Mouse (Mus musculus) thymus, adult 2 months (tissue): ENCODE measurements around the gene Hdac4. TPM values are rescaled to one million over a fixed set of nuclear protein-coding genes. Genes with fewer than 3 reads are reported as not detected.

Experiments
- DNase-seq: peaks from one replicate; pipeline ENCODE4 v3.0.0; 2021
- H3K27ac ChIP-seq: fragments of 200-500 bp; 2 replicates; pipeline ENCODE4 v1.5.1; 2012; ENCODE audit warnings: low read length, control low read depth; ENCODE audit not compliant: control insufficient read depth, insufficient read depth
- H3K27me3 ChIP-seq: fragments of 200-500 bp; 2 replicates; pipeline ENCODE4 v1.6.1; 2012; ENCODE audit warnings: mild to moderate bottlenecking, low read length, moderate library complexity, mixed read lengths; ENCODE audit not compliant: control insufficient read depth, insufficient read depth
- H3K36me3 ChIP-seq: fragments of 200-500 bp; 2 replicates; pipeline ENCODE4 v1.6.1; 2012; ENCODE audit warnings: mild to moderate bottlenecking, low read length, moderate library complexity; ENCODE audit not compliant: control insufficient read depth, insufficient read depth
- H3K4me1 ChIP-seq: fragments of 200-500 bp; replicated peaks from 2 replicates; pipeline ENCODE4 v1.6.1; 2012; ENCODE audit warnings: low read length; ENCODE audit not compliant: control insufficient read depth, insufficient read depth
- H3K4me3 ChIP-seq: fragments of 200-500 bp; 2 replicates; pipeline ENCODE4 v1.5.1; 2012; ENCODE audit warnings: mild to moderate bottlenecking, low read length, control low read depth, moderate library complexity; ENCODE audit not compliant: control insufficient read depth, insufficient read depth
- CTCF ChIP-seq: fragments of 200-500 bp; IDR thresholded peaks from 2 replicates; pipeline ENCODE4 v1.5.1; 2012; ENCODE audit warnings: mild to moderate bottlenecking, control low read depth, low read length, moderate library complexity, borderline replicate concordance; ENCODE audit not compliant: control insufficient read depth, poor library complexity, insufficient read depth; ENCODE audit errors: extremely low read depth
- POLR2A ChIP-seq: fragments of 200-500 bp; IDR thresholded peaks from 2 replicates; pipeline ENCODE4 v1.6.1; 2012; ENCODE audit warnings: mild to moderate bottlenecking, low read length, control low read depth, moderate library complexity; ENCODE audit not compliant: control insufficient read depth, poor library complexity, insufficient read depth; ENCODE audit errors: extremely low read depth
- WGBS: fragments of 180-500 bp; shearing (Covaris S2); methylation state at CpG from one replicate; pipeline ENCODE4 v1.1.7; 2018; 5-methylcytosine and 5-hydroxymethylcytosine counted together
- polyA plus RNA-seq: library from polyadenylated mRNA; depleted of rRNA; stranded (reverse); fragments of >200 nt; gene quantifications from 2 replicates; pipeline ENCODE4 v1.2.3, GENCODE M21; 2012

The Hdac4 gene
- polyA plus RNA-seq, 1 experiment = 33.2 TPM

DNA sequence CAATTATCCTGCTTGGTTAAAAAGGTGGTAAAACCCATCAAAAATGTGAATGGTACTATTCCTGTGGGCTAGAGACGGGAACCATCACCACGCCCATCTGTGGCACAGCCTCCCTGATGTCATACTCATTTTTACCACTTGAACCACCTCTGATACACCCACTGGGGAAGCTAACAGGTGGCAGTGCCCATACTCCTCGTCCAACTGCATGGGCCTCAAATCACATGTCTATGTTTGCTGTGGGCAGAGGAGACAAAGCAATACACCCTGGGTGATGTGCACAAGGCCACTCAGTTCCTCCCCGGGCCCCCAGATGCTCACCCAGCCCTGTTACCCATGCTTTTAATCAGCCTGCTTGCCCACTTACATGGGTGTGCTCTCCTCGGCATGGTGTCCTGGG is 236.5 kb downstream of the Hdac4 start:
- DNase-seq = no peak
- Histone ChIP-seq H3K4me1 (no peaks in the 10 kb centered on the region), H3K4me3 (no peak overlapping the region), H3K36me3 (peaks cover 9% of the 10 kb centered on the region), H3K27me3 (no peaks in the 10 kb centered on the region), H3K27ac (no peak overlapping the region)
- no peak for TF ChIP-seq POLR2A
- TF ChIP-seq CTCF = no peak
- WGBS = 92% methylated on average over 5 of the region's 5 CpGs

DNA sequence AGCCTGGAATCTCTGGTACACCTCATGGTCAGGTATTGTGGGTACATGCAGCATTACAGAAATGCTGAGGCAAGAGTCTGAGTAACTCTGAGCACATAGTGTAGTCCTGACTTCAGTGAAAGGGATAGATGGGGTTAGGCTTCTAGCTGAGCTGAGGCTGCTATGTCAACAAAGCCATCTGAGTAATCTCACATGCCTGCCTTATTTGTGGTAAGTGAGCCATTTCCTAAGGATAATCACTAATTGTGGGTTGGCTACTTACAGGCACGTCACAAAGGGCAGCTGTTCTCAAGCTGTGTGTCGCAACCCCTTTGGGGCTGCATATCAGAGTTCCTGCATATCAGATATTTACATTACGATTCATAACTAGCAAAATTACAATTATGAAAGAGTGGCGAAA is 239.3 kb downstream of the Hdac4 start:
- no peak overlapping the region for H3K4me3 ChIP-seq
- 94% methylated on average over 4 of the region's 4 CpGs for WGBS
- H3K4me1 ChIP-seq = no peaks in the 10 kb centered on the region
- H3K27me3 ChIP-seq = no peaks in the 10 kb centered on the region
- no peak for TF ChIP-seq CTCF
- no peak for TF ChIP-seq POLR2A
- no peak for DNase-seq
- H3K27ac ChIP-seq = no peak overlapping the region
- peaks cover 9% of the 10 kb centered on the region for H3K36me3 ChIP-seq

DNA sequence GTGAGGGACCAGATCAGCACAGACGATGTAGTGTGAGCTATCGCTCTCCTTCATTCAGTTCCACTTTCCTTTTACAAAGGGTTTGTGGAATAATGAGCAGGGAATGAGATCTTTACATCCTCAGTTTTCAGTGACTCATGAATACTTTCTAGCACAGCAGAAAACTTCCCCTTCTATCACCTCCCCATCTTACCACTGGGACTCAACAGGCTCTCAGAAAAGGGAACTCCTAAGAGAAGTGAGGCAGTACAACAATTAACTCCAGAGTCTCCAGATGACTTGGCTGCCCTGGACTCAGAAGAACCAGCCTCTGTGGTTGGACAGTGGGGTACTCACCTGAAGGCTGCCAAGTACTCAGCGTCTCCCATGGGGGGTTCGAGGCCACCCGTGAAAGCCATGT is 240.5 kb downstream of the Hdac4 start:
- no peak for DNase-seq
- Histone ChIP-seq H3K36me3 (peaks cover 9% of the 10 kb centered on the region; the same call in 1 of the 2 replicates), H3K27ac (no peak overlapping the region), H3K4me1 (no peaks in the 10 kb centered on the region), H3K27me3 (no peaks in the 10 kb centered on the region), H3K4me3 (no peak overlapping the region)
- TF ChIP-seq POLR2A = no peak
- TF ChIP-seq CTCF = no peak
- 80% methylated on average over 5 of the region's 5 CpGs for whole genome bisulfite sequencing

DNA sequence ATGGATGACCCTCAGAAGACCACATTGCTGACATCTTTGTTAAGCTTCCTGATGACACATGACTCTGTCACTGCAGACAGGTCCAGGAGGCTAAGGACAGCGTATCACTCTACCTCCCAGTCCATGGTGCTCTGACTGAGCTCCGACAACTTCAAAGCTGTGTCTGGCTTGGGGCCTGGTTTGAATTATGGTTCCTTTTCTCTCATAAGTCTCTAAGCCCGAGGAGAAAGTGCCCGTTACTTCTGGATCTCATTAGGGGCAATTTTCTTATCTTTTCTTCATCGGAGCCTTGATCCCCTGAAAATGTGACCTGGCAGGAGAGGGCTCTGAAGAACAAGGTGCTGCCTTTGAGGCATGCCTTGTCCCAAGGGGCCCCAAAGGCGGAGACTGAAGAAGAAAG is 242.6 kb downstream of the Hdac4 start:
- WGBS = 96% methylated on average over 6 of the region's 6 CpGs

DNA sequence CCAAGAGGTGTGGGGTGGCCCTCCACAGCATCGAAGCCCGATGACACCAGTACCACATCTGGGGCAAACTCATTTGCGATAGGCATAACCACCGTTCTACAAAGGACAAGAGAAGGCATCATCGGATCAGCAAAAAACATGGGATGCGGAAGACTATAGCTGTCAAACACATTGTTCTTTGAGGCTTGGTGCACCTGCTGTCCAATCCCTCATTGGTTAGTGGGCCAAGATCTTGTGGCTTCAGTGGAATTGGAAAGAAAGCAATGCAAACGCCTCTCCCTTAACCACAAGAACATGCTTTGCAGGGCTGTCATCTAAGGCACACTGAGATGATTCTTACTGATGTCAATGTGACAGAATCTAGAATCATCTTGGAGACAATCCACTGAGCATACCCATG is 248.1 kb downstream of the Hdac4 start:
- TF ChIP-seq CTCF (no peak), POLR2A (no peak)
- Histone ChIP-seq H3K4me3 (no peak overlapping the region), H3K4me1 (no peaks in the 10 kb centered on the region), H3K27me3 (no peaks in the 10 kb centered on the region), H3K27ac (no peak overlapping the region), H3K36me3 (no peaks in the 10 kb centered on the region)
- 86% methylated on average over 7 of the region's 7 CpGs for WGBS
- DNase-seq = no peak

More for the DNA sequence above, 242.6 kb downstream of the Hdac4 start:
- Histone ChIP-seq H3K36me3 (peaks cover 9% of the 10 kb centered on the region; the same call in 1 of the 2 replicates), H3K27me3 (no peaks in the 10 kb centered on the region), H3K4me1 (no peaks in the 10 kb centered on the region), H3K4me3 (no peak overlapping the region), H3K27ac (no peak overlapping the region)
- no peak for DNase-seq
- TF ChIP-seq POLR2A (no peak), CTCF (no peak)

DNA sequence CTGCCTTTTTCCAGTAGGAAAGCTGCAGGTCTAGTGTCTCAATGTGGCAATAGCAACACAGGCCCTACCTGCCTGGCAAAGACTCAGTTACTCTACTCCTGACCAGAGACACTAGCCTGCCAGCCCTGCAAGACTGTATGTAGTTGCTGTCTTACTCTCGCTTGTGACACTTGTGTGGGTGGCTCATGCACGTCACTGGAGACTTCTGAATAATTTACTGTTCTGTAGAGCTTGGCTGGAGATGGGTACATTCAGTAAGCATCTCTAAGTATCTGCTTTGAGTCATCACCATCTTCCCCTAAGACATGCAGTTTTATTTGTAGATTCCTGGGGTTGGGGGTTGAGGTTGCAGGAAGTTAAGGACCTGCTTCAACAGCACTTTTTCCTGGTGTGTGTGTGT is 252.9 kb downstream of the Hdac4 start:
- no peak for TF ChIP-seq POLR2A
- no peaks in the 10 kb centered on the region for H3K36me3 ChIP-seq
- no peak overlapping the region for H3K4me3 ChIP-seq
- WGBS = 99% methylated on average over 2 of the region's 2 CpGs
- no peak for DNase-seq
- no peaks in the 10 kb centered on the region for H3K27me3 ChIP-seq
- no peaks in the 10 kb centered on the region for H3K4me1 ChIP-seq
- no peak overlapping the region for H3K27ac ChIP-seq

DNA sequence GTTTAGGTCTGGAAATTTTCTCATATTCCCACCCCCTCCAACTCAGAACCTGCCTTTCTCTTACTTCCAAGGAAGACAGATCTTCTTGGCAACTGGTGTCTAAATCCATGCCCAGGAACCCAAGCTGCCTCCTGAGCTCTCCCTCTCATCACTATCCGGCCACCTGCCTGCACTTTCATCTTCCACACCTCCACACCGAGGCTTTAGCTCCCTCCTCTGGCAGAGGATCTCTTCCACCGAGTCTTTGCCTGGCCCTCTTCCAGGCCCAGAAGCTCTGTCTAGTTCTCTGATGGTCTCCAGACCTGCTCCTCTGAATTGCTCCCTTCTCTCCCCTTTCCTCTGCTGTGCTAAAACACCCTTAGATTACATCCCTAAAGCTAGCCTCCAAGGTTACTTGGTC is 253.5 kb downstream of the Hdac4 start:
- no peaks in the 10 kb centered on the region for H3K4me1 ChIP-seq
- H3K36me3 ChIP-seq = no peaks in the 10 kb centered on the region
- 81% methylated on average over 3 of the region's 3 CpGs for whole genome bisulfite sequencing
- DNase-seq = no peak
- TF ChIP-seq CTCF (no peak), POLR2A (no peak)
- H3K27me3 ChIP-seq = no peaks in the 10 kb centered on the region
- no peak overlapping the region for H3K4me3 ChIP-seq
- H3K27ac ChIP-seq = no peak overlapping the region
